Mouse (Mus musculus) heart, adult 11 months (tissue): Measurements from ENCODE around the gene Panx1.

ENCODE experiments used
- DNase-seq: peaks from one replicate; pipeline ENCODE4 v3.0.0; 2022

Panx1 gene

DNA sequence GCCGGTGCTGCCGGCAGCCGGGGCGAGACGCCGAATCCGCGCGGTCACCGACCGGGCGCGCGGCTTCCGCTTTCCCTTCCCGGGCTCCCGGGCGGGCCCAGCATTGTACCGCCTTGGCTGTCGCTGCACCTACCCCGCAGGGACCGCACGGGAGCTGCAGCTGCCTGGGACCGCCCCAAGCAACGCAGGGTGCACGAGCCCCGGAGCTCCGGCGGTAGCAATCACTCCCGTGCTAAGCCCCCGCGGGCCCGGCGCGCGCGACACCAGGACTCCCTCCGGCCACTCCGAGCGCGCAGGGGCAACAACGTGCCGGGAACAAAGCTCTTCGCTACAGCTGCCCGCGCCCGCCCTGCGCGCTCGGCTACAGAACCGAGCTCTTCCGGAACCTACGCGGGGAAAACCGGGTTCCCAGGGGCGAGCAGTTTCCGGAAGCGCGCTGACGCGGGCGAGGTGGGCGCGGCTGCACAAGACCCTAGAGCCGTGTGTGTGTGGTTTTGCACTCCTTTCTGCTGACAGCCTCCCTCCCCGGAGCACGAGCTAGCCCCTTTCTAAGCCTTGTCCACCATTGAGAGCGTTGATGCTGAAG is at the start of gene Panx1:
Panx1 (minus strand) TSS at position 395 of the 586 bp plus-strand sequence.
- peak; percentile 97 for DNase-seq

DNA sequence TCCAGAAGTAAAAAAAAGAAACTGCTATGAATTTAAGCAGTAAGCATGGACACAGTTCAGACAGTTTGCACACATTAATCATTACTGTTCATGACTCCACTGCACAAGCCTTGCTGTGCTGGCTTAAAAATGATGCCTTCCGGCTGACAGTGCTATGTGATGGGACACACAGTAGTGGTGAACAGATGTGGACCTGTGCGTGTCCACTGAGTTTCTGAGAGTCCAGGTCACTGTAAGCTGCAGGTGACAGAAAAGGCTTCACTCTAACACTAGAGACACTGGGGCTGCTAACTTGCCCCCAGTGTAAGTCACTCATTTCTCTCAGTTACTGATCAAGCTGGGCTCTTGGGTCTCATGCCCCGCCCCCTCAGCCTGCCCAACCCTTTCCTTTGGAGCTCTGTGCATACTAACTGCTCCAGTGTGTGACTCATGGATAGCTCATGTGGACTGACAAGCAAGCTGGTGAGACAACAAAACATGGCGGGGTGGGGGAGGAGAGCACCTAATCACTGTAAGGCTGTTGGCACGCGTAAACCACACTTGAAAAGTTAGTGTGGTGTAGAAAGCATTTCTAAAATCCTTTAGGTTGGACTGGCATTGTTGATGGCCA is 23.5 kb upstream of the Panx1 start:
- DNase-seq: no peak

DNA sequence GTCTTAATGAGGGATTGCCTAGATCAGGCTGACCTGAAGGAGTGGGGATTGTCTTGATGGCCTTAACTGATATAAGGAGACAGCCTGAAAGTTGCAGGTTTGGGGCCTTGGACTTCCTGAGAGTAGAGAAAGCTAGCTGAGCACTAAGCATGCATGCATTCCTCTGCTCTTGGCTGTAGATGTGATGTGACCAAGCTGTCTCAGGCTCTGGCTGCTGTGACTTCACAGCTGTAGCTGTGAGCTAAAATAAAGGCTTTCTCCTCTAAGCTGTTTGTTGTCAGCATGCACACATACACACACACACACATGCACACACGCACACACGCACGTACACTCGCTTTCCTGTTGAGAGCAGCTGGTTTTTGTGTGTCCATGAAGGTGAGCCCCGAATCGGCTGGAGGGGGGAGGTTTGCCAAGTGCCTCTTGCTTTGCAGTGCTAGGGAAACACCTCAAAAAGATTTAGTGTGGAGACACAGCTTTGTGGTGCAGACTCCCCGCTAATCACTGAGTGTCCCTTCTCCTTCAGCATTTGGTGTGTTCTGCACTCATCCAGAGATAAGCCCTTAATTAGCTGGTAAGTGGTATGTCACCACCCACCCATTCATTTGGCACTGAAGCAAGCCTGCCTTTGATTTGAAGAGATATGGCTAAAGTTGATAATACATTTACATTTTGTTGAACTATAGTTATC is 22.9 kb upstream of the Panx1 start:
- DNase-seq: no peak

DNA sequence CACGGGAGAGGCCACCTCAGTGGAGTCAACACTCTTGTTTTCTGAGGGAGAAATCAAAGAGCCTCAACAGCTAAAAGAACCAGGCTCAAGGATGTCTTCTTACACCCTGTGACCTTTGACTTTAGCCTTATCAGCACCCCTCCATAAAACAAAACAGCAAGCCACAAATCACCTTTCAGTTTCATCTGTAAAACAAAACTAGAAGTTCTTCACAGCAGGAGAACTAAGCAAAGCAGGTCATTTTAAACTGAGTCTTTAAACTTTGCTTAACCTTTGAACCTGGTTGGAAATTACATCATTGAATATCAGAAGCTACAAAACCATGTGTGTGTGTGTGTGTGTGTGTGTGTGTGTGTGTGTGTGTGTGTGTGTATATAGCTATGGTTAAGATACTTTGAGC is 18.9 kb upstream of the Panx1 start:
- DNase-seq: no peak

DNA sequence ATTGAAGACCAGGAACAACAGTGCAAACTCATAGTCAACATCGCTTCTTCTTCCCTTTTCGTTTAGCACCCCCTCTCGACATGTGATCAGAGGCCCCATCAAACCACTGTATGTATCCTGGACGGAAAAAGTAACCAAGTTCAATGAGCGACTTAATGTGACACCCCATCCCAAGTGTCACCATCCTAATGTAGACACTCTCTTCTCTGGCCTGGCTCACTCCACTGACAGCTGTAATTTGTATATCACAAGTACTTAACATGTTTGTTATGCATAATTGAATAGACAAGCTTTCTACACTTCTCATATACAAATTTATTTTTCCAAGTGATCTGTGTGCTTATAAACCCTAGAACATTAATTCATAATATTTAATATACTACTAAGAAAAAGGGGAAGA is 15.6 kb upstream of the Panx1 start:
- DNase-seq: no peak

DNA sequence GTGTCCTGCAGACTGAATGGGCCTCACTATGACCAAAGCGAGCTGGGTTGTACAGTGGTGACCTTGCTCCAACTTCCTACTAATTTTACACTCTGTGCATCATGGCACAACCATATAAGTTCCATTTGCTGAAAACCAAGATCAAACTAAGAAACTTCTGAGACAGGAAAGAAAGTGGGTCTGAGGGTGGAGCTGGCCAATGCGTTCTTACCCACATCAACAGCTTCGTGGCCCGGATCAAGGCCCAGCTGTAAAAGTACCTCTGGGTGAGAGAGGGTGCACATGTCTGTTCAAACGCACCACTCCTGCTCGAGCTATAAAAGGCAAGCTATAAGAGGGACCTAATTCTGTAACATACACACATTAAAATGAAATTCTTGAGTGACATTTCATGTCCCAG is 14.7 kb upstream of the Panx1 start:
- no peak for DNase-seq

DNA sequence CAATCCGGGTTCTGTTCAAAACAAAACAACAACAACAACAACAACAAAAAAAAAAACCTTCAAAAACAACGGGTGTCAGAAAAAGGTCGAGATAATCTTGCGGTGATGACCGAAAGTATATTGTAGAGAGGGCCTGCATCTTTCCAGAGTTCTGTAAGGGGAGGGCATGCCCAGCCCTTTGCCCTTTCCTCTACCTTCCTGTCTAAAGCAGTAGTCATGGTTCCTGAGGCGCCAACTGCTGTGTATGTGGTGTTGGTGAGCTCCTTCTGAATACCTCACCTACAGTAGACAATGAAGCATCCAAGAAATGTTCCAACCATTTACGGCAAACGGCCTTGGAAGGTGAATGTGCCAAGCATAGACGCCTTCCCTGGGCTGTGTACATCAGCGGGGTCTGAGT is 462 bp upstream of the Panx1 start:
- DNase-seq: peak; percentile 89

DNA sequence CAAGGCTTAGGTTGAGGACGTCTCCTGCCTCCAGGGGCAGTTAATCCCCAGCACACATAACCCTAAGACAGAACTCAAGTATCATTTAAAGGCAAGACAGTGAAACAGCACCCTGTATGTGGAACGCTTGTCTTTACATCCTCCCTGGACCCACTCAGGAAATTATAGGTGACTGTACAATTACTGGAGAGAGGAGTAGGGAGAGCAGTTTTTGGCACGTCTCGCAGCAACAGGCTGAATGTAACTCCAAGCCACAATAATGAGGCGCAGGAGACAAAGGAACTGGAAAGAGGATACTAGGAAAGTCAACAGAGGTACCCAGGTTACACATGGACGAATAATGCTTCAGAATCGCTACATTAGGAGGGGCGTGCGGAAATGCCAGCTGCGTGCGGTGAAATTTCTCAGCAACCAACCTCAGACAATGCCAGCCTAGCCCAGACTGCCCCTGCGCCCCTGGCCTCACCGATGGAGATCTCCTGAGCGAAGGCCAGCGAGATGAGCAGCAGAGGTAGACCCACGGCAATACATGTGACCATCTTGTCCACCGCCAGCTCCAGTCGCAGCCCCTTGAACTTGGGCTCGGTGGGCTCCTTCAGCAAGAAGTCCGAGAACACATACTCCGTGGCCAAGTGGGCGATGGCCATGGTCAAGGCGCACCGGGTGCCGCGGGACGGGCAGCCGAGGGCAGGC is 741 bp downstream of the Panx1 start:
- no peak for DNase-seq

DNA sequence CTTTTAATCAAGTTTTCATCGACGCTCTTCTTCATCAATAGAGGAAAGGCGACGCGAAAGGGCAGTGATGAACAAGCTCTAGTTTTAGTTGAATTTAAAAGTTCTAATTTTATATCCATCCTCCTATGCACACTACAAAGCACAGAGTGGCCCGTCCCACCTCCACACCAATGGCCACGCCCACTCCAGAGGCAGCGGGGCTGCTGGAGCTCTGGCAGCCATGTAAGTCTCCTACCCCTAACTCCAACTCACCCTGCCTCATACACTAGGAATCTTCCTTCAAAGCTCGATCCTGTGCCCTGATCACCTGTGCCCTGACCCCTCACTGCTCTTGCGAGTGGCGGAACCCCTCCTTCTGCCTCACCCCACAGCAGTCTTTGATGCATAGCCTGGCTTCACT is 3.7 kb downstream of the Panx1 start:
- DNase-seq: peak; percentile 31

DNA sequence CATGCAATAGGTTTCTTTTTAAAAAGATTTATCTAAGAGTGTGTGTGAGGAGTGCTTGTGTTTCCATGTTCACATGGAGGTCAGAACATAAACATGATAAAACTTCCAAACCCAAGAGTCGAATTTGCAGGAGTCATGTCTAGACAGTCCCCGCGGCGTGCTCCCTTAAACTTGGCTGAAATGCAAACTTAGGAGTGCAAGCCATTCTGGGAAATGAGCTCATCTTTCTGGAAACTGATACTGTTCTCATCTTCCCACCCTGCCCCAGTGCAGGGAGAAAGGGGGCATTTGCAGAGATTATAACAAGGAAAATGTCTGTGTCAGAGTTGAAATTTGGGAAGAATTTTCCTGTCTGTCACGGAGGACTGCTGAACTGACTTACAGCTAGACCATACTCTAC is 5.4 kb downstream of the Panx1 start:
- peak; percentile 55 for DNase-seq

DNA sequence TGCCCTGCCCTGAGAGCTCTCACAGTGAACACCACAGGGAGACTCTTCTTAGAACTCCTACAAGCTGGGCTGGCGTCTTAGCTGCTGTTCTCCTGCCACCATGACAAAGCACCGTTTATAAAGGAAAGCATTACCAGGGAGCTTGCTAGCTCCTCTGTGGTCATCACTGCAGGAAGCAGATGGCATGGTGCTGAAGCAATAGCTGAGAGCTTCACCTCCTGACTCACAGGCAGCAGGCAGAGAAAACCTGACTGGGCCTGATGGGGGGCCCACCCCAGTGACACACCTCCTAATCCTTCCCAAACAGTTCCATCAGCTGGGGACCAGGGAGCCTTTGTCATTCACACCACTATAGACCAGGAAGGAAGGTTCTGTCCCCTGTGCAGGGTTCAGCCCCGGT is 7.6 kb downstream of the Panx1 start:
- DNase-seq: peak; percentile 79

DNA sequence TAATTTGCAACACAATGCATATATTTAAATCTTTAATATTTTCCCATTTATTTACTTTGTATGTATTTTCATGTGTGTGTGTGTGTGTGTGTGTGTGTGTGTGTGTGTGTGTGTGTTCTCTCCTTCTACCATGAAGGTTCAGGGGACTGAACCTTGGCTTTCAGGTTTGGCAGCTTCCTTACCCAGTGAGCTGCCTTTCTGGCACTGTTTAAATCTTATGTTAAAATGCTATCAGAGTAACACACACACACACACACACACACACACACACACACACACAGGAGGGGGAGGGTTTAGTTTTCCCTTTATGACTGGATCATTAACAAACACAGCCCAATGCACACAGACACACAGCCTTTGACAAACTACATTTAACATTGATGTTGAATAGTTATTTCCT is 8.0 kb downstream of the Panx1 start:
- no peak for DNase-seq

DNA sequence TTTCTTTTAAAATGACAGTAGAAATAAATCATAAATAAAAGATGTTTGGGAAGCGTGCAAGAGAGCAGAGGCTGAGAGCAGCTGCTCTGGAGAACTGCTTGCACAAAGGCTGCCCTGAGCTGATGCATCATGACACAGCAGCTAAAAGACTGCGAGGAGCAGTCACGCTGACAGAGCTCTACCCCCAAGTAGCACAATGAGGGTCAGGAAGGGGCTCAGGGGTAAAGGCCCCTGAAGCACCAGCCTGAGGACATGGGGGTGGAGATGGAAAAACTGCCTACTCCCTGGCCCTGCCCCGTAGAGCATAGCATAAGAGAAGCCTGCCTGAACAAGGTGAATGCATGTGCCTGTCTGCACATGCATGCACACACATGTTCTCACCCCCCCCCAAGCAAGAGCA is 8.5 kb downstream of the Panx1 start:
- DNase-seq: peak; percentile 74

DNA sequence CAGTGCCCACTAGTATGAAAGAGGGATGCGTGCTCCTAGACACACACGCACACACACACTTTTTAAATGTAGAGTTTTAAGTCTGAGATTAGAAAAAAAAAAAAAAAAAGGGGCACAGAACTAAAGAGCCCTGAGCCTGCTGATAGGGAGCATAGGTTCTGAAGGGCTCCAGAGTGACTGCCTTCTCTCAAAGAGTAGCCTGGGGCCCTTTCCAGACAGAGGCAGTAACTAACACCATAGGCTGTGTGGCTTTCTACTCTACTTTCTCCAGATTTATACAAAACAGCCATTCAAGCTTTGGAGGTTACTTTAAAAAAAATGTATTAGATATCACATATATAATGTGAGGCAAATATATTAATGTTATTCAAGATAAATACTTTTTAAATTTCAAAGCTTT is 8.9 kb downstream of the Panx1 start:
- DNase-seq: no peak

DNA sequence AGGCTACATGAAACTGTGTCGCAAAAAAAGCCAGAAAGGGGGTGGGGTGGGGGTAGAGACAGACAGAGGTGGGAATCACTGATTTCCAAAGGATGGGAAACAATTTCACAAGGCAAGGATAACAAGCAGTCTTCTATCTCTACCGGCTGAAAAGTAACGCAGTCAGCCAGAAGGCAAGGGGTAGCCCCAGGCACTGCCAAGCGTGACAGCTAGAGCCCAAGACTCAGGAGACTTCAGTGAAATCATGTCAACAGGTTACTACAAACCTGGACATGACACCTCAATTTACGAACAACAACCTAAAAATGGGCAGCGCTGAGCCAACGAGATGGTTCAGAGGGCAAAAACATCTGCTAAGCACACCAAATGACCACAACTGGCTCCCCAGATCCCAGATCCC is 9.3 kb downstream of the Panx1 start:
- DNase-seq: peak; percentile 61

DNA sequence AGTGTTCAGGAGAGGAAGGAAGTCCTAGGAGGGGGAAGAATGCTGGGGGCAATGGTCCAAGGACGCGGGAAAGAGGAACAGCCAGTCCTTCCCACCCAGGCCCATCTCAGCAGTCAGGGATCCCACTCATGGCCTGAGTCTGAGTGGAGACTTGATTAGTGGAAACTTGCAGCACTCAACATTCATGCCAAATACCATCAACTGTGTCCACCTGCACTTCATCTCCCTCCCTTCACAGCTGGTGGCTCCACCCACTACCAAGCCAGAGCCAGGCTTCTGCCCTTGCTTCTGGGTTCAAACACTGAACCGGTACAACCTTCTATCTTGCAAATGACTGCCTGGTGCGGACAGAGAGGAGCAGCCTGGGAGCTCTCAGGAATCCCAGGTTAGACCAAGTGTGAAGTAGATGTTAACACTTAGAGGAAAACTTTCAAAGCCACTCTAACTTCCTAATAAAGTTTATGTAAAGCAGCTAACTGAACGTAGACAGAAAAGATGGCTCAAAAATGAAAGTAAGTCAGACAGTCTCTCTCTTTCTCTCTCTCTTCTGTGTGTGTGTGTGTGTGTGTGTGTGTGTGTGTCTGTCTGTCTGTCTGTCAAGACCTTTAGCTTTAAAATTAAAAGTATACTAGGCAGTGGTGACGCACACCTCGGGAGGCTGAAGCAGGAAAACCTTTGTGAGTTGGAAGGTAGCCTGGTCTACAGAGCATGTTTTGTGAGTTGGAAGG is 10.6 kb downstream of the Panx1 start:
- peak; percentile 98 for DNase-seq

DNA sequence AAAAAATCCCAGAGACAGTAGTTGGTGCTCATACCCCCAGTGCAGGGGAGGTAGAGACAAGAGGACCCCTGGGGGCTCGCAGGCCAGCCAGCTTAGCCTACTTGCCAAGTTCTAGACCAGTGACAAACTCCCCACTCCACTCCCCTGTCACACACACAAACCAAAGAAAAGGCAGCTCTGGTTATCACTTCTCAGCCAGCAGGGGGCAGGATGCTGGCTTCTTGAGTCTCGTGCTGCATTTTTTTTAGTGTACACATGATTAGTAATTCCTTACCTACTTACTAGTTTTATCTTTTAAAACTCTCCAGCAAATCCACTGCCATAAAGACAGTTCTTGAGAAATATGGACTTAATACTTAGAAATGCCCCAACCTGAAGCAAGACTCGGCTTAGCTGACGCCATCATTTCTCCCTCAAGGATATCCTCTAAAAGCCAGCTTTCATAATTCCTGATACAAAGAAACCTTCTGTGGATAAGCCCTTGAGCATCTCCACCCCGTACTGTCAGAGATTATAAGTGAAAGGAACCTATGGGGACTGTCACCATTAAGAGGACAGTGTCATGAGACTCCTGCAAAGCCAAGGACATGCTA is 11.6 kb downstream of the Panx1 start:
- peak; percentile 88 for DNase-seq

DNA sequence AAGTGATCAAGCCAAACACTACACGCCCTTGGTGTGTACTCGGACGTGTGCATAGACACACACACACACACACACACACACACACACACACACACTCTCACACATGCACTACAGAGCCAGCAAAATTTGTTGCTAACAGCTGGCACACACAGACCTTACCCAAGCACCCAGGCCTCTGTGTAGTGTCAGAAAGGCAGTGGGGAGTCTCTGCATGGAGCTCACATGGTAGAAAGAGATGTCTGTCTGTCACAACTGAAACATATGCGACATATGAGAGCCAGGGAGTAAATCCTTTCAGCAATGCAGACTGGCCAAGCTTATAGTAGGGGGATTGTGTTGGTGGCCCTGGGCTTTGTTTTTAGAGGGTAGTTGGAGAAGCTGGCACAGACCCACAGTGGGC is 12.5 kb downstream of the Panx1 start:
- DNase-seq: peak; percentile 57

DNA sequence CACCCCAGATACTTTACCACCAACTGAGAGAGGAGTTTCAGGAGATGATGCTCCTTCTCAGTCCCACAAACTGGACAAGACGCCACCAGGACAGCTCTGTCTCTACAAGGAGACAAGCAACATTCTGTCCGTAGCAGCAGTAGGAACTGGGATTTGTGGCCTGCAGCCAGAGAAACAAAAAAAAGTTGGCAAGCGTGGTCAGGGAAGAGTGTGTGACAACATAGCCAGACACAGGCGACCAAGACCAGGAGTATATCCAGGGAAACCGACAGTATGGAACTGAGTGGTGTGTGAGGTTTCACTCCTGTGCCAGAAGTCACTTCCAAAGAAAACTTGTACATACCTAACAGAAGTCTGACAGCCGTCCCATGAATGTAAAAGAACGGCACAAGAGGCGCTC is 14.5 kb downstream of the Panx1 start:
- peak; percentile 97 for DNase-seq

DNA sequence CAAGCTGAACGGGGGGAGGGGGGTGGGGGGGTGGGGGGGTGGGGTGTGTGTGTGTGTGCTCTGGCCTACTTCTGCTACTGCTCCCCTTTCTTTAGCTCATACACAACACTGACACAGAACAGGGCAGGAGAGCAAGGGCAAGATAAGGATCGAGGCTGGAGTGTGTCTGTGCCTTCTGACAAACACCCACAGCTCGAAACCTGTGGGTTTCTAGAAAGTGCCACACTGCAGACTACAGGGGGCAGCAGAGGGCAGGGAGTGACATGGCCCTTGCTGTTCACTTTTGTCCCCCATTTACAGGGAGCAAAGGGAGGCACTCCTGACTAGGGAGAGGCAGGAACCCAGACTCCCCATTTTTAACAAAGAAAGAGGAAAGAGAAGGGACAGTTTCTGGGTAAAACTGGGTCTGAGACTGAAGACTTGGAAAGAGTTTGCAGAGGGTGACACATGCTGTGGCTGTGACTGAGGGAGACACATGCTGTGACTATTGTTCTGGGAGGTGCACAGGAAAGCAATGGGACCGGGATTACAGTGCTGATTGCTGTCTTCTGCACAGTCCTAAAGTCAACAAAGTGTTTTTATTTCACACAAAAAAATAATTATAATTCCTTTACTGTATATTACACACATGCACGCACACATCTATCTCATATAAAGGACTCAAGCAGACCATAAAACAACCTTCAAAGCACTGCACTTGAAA is 16.1 kb downstream of the Panx1 start:
- no peak for DNase-seq

DNA sequence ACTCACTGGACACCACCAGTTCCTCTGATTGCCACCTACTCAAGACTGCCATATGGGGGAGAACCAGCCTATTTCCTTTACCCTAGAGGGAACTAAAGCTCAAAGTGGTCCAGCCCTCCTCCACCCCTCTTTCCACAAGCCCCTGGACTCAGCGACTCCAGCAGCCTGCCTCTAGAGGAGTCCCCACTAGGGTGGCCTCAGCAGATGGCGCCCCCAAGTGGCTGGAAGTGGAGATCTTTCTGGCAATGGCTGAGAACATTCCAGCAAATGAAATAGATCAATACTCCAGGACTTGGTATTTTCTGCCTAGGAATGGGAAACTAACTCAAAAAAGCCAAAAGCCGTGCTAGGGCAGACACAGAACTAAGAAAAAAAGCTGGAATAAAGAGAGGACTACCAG is 17.6 kb downstream of the Panx1 start:
- DNase-seq: no peak

DNA sequence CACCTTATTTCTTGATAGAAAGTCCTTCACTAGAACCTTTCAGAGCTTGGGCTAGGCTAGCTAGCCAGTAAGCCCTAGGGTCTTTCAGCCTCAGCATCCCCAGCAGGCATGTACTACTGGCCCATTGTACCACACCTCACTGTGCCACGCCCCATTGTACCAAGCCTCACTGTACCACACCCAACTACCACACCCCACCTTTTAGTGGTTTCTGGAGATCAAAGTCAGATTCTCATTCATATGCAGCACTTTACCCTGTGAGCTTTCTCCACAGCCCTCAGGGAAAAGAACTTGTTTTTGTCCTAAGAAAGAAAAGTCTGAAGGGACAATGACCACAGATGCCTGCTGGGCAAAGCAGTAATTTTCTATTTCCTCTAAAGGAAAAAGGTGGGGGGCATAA is 22.2 kb downstream of the Panx1 start:
- DNase-seq: no peak
